Comparison of ENCODE assay signal across 10 mouse cellular contexts in genomic region chr6:114818471-114818870, GRCm38 (mm10).
DNase-seq lines count a peak whose midpoint lies in the region; ATAC-seq and TF ChIP-seq lines count a peak whose summit lies in the region.
"Had no signal": no experiment of that assay in that cellular context is flagged by ENCODE, and none has a peak within 500 bp of the region (broad histone marks: within the 10 kb centered on the region; RNA-seq: fewer than 3 reads in every experiment).

No protein-coding gene starts in this region.

- H3K4me1 ChIP-seq in lung, adult 2 months (ENCODE audit: control insufficient read depth, insufficient read depth, low read length): peaks cover 21% of the 10 kb centered on the region
- peaks cover 68% of the 10 kb centered on the region for H3K4me1 ChIP-seq in heart, embryonic 10.5 days
- H3K4me1 ChIP-seq in kidney, postnatal 0 days (replicated peaks; ENCODE audit: insufficient read depth, low read length): peaks cover 8% of the 10 kb centered on the region; the same call in 1 of the 2 replicates

- 34% methylated on average over 6 of the region's 6 CpGs for WGBS in lung, adult 2 months
- 30% methylated on average over 6 of the region's 6 CpGs for WGBS in heart, embryonic 10.5 days
- WGBS in kidney, postnatal 0 days: 15% methylated on average over 6 of the region's 6 CpGs

- H3K36me3 ChIP-seq in heart, embryonic 10.5 days: peaks cover 4% of the 10 kb centered on the region; the same call in 1 of the 2 replicates
- no peaks in the 10 kb centered on the region for H3K36me3 ChIP-seq in kidney, postnatal 0 days (ENCODE audit: insufficient read depth, low read length)
- H3K36me3 ChIP-seq: liver, embryonic 15.5 days had no signal

- peak; percentile 36 to 52 for DNase-seq in lung, adult 18-20 months
- no peak for DNase-seq in lung, adult 2 months
- DNase-seq in heart, embryonic 10.5 days (ENCODE audit: low spot score): peak; percentile 79
- DNase-seq in kidney, postnatal 0 days (ENCODE audit: low spot score): peak; percentile 81
- no peak for DNase-seq in left cerebral cortex, adult 11 months (ENCODE audit: low spot score)
- DNase-seq in cerebellum, postnatal 10 days: no peak
- no peak for DNase-seq in right cerebral cortex, postnatal 25 days

- peak overlapping the region; percentile 71 for H3K27ac ChIP-seq in heart, embryonic 10.5 days
- peak overlapping the region; percentile 55; the same call in 1 of the 2 replicates for H3K27ac ChIP-seq in kidney, postnatal 0 days
- H3K27ac ChIP-seq: liver, embryonic 15.5 days had no signal

- H3K4me2 ChIP-seq in kidney, postnatal 0 days (ENCODE audit: low read length): no peak overlapping the region
- H3K4me2 ChIP-seq: liver, embryonic 15.5 days had no signal

- no peak overlapping the region for H3K4me3 ChIP-seq in lung, adult 2 months (replicated peaks; ENCODE audit: extremely low read depth, low read depth, low read length)
- no peak overlapping the region for H3K4me3 ChIP-seq in heart, embryonic 10.5 days
- H3K4me3 ChIP-seq in kidney, postnatal 0 days (replicated peaks; ENCODE audit: low read depth, low read length): no peak overlapping the region
- H3K4me3 ChIP-seq: liver, embryonic 15.5 days had no signal

- TF ChIP-seq POLR2A in lung, adult 2 months (IDR thresholded peaks at IDR 0.05; ENCODE audit: borderline replicate concordance, extremely low read depth, low read depth, low read length): no peak

- H3K27me3 ChIP-seq in heart, embryonic 10.5 days (ENCODE audit: insufficient read depth, poor library complexity, severe bottlenecking): 0 out of 2 replicates have a peak, but pooled peaks cover 12% of the 10 kb centered on the region
- H3K27me3 ChIP-seq in kidney, postnatal 0 days (ENCODE audit: insufficient read depth, low read length): no peaks in the 10 kb centered on the region
- H3K27me3 ChIP-seq: liver, embryonic 15.5 days; Patski had no signal

- no peak overlapping the region for H3K9ac ChIP-seq in kidney, postnatal 0 days (ENCODE audit: low read depth, low read length)
- H3K9ac ChIP-seq: liver, embryonic 15.5 days had no signal

- no peaks in the 10 kb centered on the region for H3K9me3 ChIP-seq in heart, embryonic 10.5 days
- no peaks in the 10 kb centered on the region for H3K9me3 ChIP-seq in kidney, postnatal 0 days (replicated peaks; ENCODE audit: low read length)
- H3K9me3 ChIP-seq: liver, embryonic 15.5 days had no signal

- 0 out of 2 replicates have a peak, but pooled peaks have one; percentile 59 for ATAC-seq in kidney, postnatal 0 days (replicated peaks; ENCODE audit: low FRiP score, low read depth)
- ATAC-seq in megakaryocyte progenitor cell, adult 5-6 weeks (replicated peaks; ENCODE audit: poor library complexity): peak; percentile 58
- ATAC-seq: Patski had no signal

- TF ChIP-seq CTCF in lung, adult 2 months (IDR thresholded peaks at IDR 0.05; ENCODE audit: insufficient read depth, low read length): no peak
- no peak for TF ChIP-seq CTCF in kidney, postnatal 0 days (IDR thresholded peaks at IDR 0.05; ENCODE audit: low read depth)

Comparison
In these comparisons a context has a peak if more than half of its experiments do, and no peak if none do; other contexts are left out.
1. DNase-seq: peak in lung, adult 18-20 months (2 of 2), heart, embryonic 10.5 days (single experiment) and kidney, postnatal 0 days (single experiment); none in lung, adult 2 months (single experiment), left cerebral cortex, adult 11 months (single experiment), cerebellum, postnatal 10 days (0 of 2) and right cerebral cortex, postnatal 25 days (single experiment).